Mouse (Mus musculus) lung, postnatal 0 days (tissue): ENCODE results near the gene Insyn1. TPM values are rescaled to one million over a fixed set of nuclear protein-coding genes. Genes with fewer than 3 reads are reported as not detected.

ENCODE experiments used
- ATAC-seq: fragments of 200-750 bp; cut with Nextera tagmentation; 2 replicates; pipeline ENCODE4 v1.8.0; 2017; ENCODE audit warnings: moderate library complexity
- DNase-seq: peaks from one replicate; pipeline ENCODE4 v3.0.0-alpha.2; 2016; ENCODE audit warnings: low spot score
- H3K27ac ChIP-seq: fragments of 300-500 bp; sonication (generic); 2 replicates; pipeline ENCODE4 v1.5.1; 2014; ENCODE audit warnings: antibody characterized with exemption, mild to moderate bottlenecking, low read length, mixed read lengths
- H3K27me3 ChIP-seq: fragments of 300-500 bp; sonication (generic); replicated peaks from 2 replicates; pipeline ENCODE4 v1.6.1; 2014; ENCODE audit warnings: low read length, mixed read lengths; ENCODE audit not compliant: insufficient read depth
- H3K36me3 ChIP-seq: fragments of 300-500 bp; sonication (generic); 2 replicates; pipeline ENCODE4 v1.6.1; 2014; ENCODE audit warnings: low read length, mixed read lengths; ENCODE audit not compliant: insufficient read depth
- H3K4me1 ChIP-seq: fragments of 300-500 bp; sonication (generic); 2 replicates; pipeline ENCODE4 v1.6.1; 2014; ENCODE audit warnings: antibody characterized with exemption, low read depth, low read length, mixed read lengths; ENCODE audit not compliant: insufficient read depth
- H3K4me2 ChIP-seq: fragments of 300-500 bp; sonication (generic); replicated peaks from 2 replicates; pipeline ENCODE4 v1.6.1; 2014; ENCODE audit warnings: low read depth, mild to moderate bottlenecking, low read length, moderate library complexity, mixed read lengths
- H3K4me3 ChIP-seq: fragments of 300-500 bp; sonication (generic); 2 replicates; pipeline ENCODE4 v1.5.1; 2014; ENCODE audit warnings: low read depth, low read length
- H3K9ac ChIP-seq: fragments of 300-500 bp; sonication (generic); replicated peaks from 2 replicates; pipeline ENCODE4 v1.6.1; 2014; ENCODE audit warnings: low read depth, mild to moderate bottlenecking
- H3K9me3 ChIP-seq: fragments of 300-500 bp; sonication (generic); 2 replicates; pipeline ENCODE4 v1.6.1; 2016; ENCODE audit warnings: low read length, mixed read lengths
- CTCF ChIP-seq: IDR thresholded peaks from 2 replicates; pipeline ENCODE4 v1.5.1; 2016; ENCODE audit warnings: antibody characterized with exemption, mild to moderate bottlenecking
- EP300 ChIP-seq: IDR thresholded peaks from 2 replicates; pipeline ENCODE4 v1.6.1; 2016; ENCODE audit warnings: antibody characterized with exemption, mild to moderate bottlenecking, control low read depth
- WGBS: fragments of 180-500 bp; shearing (Covaris S2); extraction: QIAGEN DNeasy Blood & Tissue Kit; methylation state at CpG from one replicate; pipeline ENCODE4 v1.1.7; 2014; 5-methylcytosine and 5-hydroxymethylcytosine counted together
- polyA plus RNA-seq: library from polyadenylated mRNA; unstranded; fragments of >200 nt; fragmentation: Nextera tagmentation; extraction: Ambion mirVana; gene quantifications from 2 replicates; pipeline ENCODE4 v1.2.1, GENCODE M21; 2015

Insyn1 gene
- polyA plus RNA-seq, 1 experiment from 2014 or later, result 1.2 TPM

DNA sequence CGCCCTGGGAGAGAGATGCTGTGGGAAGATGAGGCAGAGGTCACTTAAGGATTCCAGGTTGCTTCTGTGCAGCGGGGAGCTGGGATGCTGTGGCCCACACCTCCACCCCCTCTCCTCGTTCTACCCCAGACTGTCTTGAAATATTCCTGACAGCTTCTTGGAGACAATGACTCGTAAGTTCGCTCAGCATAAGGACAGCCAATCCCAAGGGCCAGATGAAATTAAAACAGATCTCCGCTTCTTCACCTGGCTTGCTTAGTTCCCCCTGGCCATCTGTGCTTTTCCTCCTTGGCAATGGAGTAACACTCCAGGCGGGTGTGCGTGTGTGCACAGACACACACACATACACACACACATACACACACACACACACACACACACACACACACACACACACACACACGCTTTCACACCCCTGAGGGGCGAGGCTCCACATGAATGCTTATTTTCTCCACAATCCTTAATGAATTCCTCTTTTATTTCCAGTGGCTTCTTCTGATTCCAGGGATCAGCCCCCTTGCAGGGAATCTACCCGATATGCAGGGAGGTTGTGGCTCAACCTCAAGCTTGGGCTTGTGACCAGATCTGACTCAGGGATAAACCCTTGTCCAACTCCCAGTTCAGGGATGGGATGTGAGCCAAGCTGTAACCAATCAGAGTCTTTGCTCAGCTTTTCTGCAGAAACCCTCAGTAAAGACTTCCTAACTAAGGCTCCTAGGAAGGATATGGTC lies 58.4 kb downstream of the Insyn1 start:
- Histone ChIP-seq H3K27ac (no peak overlapping the region), H3K36me3 (no peaks in the 10 kb centered on the region), H3K9ac (no peak overlapping the region), H3K27me3 (no peaks in the 10 kb centered on the region), H3K4me2 (no peak overlapping the region), H3K4me1 (peaks cover 1% of the 10 kb centered on the region; the same call in 1 of the 2 replicates), H3K4me3 (no peak overlapping the region), H3K9me3 (no peaks in the 10 kb centered on the region)
- 70% methylated on average over 11 of the region's 11 CpGs for WGBS
- ATAC-seq (no peak), DNase-seq (peak; percentile 17)
- TF ChIP-seq CTCF, result no peak
- no peak for TF ChIP-seq EP300

DNA sequence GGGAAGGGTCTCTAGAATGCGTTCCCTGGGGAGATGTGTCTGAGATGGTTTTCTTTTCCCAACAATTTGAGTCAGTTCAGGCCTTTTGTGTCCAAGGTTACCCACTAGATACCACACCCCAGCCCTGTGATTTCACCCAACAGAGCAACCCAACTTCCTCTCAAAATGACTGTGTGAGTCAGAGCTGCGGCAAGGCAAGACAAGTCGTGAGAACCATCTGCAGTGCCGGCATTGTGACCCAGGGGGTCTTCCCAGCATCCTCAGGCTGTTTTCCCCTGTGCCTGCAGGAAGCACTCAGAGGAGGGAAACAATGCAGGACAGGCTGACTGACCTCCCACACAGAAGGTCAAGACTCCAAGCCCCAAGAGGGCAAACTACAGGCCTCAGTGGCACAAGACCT lies 60.5 kb downstream of the Insyn1 start:
- no peak for TF ChIP-seq EP300
- TF ChIP-seq CTCF, result no peak
- Histone ChIP-seq H3K4me3 (no peak overlapping the region), H3K36me3 (no peaks in the 10 kb centered on the region), H3K4me1 (no peaks in the 10 kb centered on the region), H3K4me2 (no peak overlapping the region), H3K9me3 (no peaks in the 10 kb centered on the region), H3K9ac (no peak overlapping the region), H3K27ac (no peak overlapping the region), H3K27me3 (no peaks in the 10 kb centered on the region)
- ATAC-seq (no peak), DNase-seq (no peak)
- WGBS, result 55% methylated on average over 4 of the region's 4 CpGs

Other genes starting within 250 kb of the Insyn1 start
- gene Pml, start 238.8 kb upstream of the Insyn1 start, polyA plus RNA-seq, result 6.4 and 6.8 TPM in 2 replicates
- gene Stoml1, start 235.4 kb upstream of the Insyn1 start, polyA plus RNA-seq, result 30.8 and 34.3 TPM in 2 replicates
- gene Loxl1, start 175.4 kb upstream of the Insyn1 start, polyA plus RNA-seq, result 121 and 122 TPM in 2 replicates
- not detected in 2 replicates for gene Tbc1d21, start 118.1 kb upstream of the Insyn1 start, polyA plus RNA-seq
- gene Cd276, start 66.8 kb downstream of the Insyn1 start, polyA plus RNA-seq, result 9.9 and 10.7 TPM in 2 replicates
- 132 and 133 TPM in 2 replicates for gene Nptn, start 93.6 kb downstream of the Insyn1 start, polyA plus RNA-seq